Mouse (Mus musculus): Measurements from ENCODE around the gene Acvr2b.

The Acvr2b gene

DNA sequence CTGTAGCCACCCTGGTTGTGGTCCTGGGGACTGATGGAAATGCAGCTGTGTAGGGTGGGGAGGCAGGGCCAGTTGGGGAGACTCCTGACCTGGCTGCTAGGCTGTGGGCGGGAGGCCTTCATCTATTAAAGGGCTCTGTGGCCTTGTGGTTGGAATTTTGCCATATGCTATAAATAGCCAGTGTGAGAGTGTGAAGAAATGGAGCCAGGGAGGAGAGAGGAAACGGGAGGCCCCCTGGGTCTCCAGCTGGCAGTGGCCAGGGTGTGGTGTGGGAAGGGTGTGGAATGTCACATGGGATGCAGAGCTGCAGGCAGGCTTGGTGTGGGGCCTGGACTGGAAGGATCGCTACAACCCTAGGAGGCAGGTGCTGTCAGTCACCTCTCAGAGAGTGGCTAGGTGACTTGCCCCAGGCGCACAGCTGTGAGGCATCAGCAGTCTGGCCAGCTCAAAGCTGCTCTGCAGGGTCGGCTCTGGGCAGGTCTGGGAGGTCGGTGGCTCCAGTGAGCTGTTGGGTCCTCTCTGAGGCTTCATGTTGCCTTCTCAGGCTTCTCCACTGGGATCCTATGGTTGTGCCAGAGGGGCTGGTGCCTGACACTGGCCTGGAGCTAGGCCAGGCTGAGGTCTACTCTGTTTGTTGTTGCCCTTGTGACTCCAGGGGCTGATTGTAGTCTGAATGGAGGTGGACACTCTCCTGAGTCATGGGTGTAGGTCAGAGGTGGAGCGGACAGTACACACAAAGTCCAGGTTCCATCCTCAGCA lies 23.5 kb downstream of the Acvr2b start:
- no peak overlapping the region; the same call in 1 of the 2 replicates for H3K4me3 ChIP-seq (replicated peaks; ENCODE audit: low read length)
- H3K4me1 ChIP-seq (replicated peaks; ENCODE audit: low read depth, low read length), result peaks cover 92% of the 10 kb centered on the region
- H3K36me3 ChIP-seq (ENCODE audit: insufficient read depth, low read length), result peaks cover 41% of the 10 kb centered on the region
- no peaks in the 10 kb centered on the region for H3K9me3 ChIP-seq (ENCODE audit: low read length)
- no peaks in the 10 kb centered on the region for H3K27me3 ChIP-seq (ENCODE audit: insufficient read depth, low read length)
- no peak for TF ChIP-seq CTCF (conservative IDR thresholded peaks at IDR 0.05; ENCODE audit: low read length)
- no peak for TF ChIP-seq POU5F1 (IDR thresholded peaks at IDR 0.05; ENCODE audit: borderline replicate concordance, low read length)
- no peak for TF ChIP-seq NANOG (IDR thresholded peaks at IDR 0.05; ENCODE audit: borderline replicate concordance, low read length)

DNA sequence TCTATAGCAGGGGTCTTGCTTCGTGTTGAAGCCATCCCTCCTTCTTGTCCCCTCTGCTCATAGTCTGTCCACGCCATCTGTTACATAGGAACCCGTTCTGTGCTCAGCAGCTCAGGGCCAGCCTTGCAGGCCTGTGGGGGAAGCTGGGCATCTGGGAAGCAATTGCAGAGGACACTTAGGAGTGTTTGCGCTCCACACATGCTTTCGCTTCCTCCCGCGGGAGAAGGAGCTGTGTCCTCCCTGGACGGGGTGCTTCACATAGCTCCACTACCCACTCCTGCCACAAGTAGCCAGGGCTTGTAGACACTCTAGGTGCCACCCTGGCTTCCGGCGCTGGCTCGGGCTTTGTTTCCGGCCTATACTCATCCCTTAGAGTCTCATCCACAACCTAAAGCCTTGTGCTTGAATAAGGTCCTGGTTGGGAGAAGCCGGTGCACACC lies 24.1 kb downstream of the Acvr2b start:
- Histone ChIP-seq H3K9me3 (ENCODE audit: low read length) (no peaks in the 10 kb centered on the region), H3K27me3 (ENCODE audit: insufficient read depth, low read length) (no peaks in the 10 kb centered on the region), H3K36me3 (ENCODE audit: insufficient read depth, low read length) (peaks cover 45% of the 10 kb centered on the region), H3K4me3 (replicated peaks; ENCODE audit: low read length) (0 out of 2 replicates have a peak overlapping the region, but pooled peaks have one; percentile 10), H3K4me1 (replicated peaks; ENCODE audit: low read depth, low read length) (peaks cover 90% of the 10 kb centered on the region)
- TF ChIP-seq POU5F1 (IDR thresholded peaks at IDR 0.05; ENCODE audit: borderline replicate concordance, low read length) (no peak), CTCF (conservative IDR thresholded peaks at IDR 0.05; ENCODE audit: low read length) (no peak), NANOG (IDR thresholded peaks at IDR 0.05; ENCODE audit: borderline replicate concordance, low read length) (no peak)

- H3K9me3 ChIP-seq (ENCODE audit: low read length), result no peaks in the 10 kb centered on the region
- H3K4me1 ChIP-seq (replicated peaks; ENCODE audit: low read depth, low read length), result peaks cover 88% of the 10 kb centered on the region
Measured at GRCm38 (mm10) chr9:119426483-119426882, 24.6 kb downstream of the Acvr2b start.

GRCm38 (mm10) chr9:119430311-119430710 lies 28.4 kb downstream of the Acvr2b start:
- H3K36me3 ChIP-seq (ENCODE audit: insufficient read depth, low read length), result peaks cover 72% of the 10 kb centered on the region
- H3K9me3 ChIP-seq (ENCODE audit: low read length), result no peaks in the 10 kb centered on the region
- H3K4me3 ChIP-seq (replicated peaks; ENCODE audit: low read length), result no peak overlapping the region
- peaks cover 83% of the 10 kb centered on the region for H3K4me1 ChIP-seq (replicated peaks; ENCODE audit: low read depth, low read length)
- TF ChIP-seq POU5F1 (IDR thresholded peaks at IDR 0.05; ENCODE audit: borderline replicate concordance, low read length) (no peak), CTCF (conservative IDR thresholded peaks at IDR 0.05; ENCODE audit: low read length) (peak; percentile 45)
- H3K27me3 ChIP-seq (ENCODE audit: insufficient read depth, low read length), result no peaks in the 10 kb centered on the region

More at GRCm38 (mm10) chr9:119426483-119426882, 24.6 kb downstream of the Acvr2b start:
- Histone ChIP-seq H3K27me3 (ENCODE audit: insufficient read depth, low read length) (no peaks in the 10 kb centered on the region), H3K4me3 (replicated peaks; ENCODE audit: low read length) (0 out of 2 replicates have a peak overlapping the region, but pooled peaks have one; percentile 67), H3K36me3 (ENCODE audit: insufficient read depth, low read length) (peaks cover 50% of the 10 kb centered on the region)
- no peak for TF ChIP-seq CTCF (conservative IDR thresholded peaks at IDR 0.05; ENCODE audit: low read length)
- TF ChIP-seq NANOG (IDR thresholded peaks at IDR 0.05; ENCODE audit: borderline replicate concordance, low read length), result no peak
- TF ChIP-seq POU5F1 (IDR thresholded peaks at IDR 0.05; ENCODE audit: borderline replicate concordance, low read length), result no peak

GRCm38 (mm10) chr9:119435855-119436254 lies 33.9 kb downstream of the Acvr2b start:
- no peak overlapping the region for H3K4me3 ChIP-seq (replicated peaks; ENCODE audit: low read length)
- no peaks in the 10 kb centered on the region for H3K27me3 ChIP-seq (ENCODE audit: insufficient read depth, low read length)
- H3K9me3 ChIP-seq (ENCODE audit: low read length), result no peaks in the 10 kb centered on the region
- peaks cover 84% of the 10 kb centered on the region for H3K36me3 ChIP-seq (ENCODE audit: insufficient read depth, low read length)
- no peak for TF ChIP-seq NANOG (IDR thresholded peaks at IDR 0.05; ENCODE audit: borderline replicate concordance, low read length)
- no peak for TF ChIP-seq CTCF (conservative IDR thresholded peaks at IDR 0.05; ENCODE audit: low read length)
- no peak for TF ChIP-seq POU5F1 (IDR thresholded peaks at IDR 0.05; ENCODE audit: borderline replicate concordance, low read length)
- H3K4me1 ChIP-seq (replicated peaks; ENCODE audit: low read depth, low read length), result peaks cover 49% of the 10 kb centered on the region

DNA sequence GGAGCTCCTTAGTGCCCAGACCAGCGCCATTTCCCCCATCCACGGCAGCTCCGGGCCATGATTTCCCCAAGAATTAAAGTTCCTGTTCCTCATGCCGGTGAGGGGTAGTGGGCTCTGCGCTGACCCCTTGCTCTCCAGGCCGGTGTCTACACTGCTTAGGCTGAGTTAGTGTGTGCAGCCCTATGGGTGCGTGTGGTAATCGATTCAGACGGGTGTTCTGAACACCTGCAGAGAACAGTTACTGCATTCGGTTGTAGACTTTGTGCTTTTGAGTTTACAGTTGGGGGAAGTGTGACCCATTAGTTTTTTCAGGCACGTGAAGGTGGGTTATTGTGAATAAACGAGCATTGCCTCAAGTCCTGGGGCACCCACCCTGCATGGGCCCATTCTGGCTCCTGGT lies 36.1 kb downstream of the Acvr2b start:
- Histone ChIP-seq H3K27me3 (ENCODE audit: insufficient read depth, low read length) (no peaks in the 10 kb centered on the region), H3K9me3 (ENCODE audit: low read length) (no peaks in the 10 kb centered on the region), H3K36me3 (ENCODE audit: insufficient read depth, low read length) (peaks cover 61% of the 10 kb centered on the region), H3K4me3 (replicated peaks; ENCODE audit: low read length) (no peak overlapping the region), H3K4me1 (replicated peaks; ENCODE audit: low read depth, low read length) (peaks cover 34% of the 10 kb centered on the region)
- TF ChIP-seq NANOG (IDR thresholded peaks at IDR 0.05; ENCODE audit: borderline replicate concordance, low read length), result no peak

- peaks cover 30% of the 10 kb centered on the region for H3K4me1 ChIP-seq (replicated peaks; ENCODE audit: low read depth, low read length)
- H3K36me3 ChIP-seq (ENCODE audit: insufficient read depth, low read length), result peaks cover 57% of the 10 kb centered on the region
- H3K27me3 ChIP-seq (ENCODE audit: insufficient read depth, low read length), result no peaks in the 10 kb centered on the region
- TF ChIP-seq NANOG (IDR thresholded peaks at IDR 0.05; ENCODE audit: borderline replicate concordance, low read length) (no peak), POU5F1 (IDR thresholded peaks at IDR 0.05; ENCODE audit: borderline replicate concordance, low read length) (no peak), CTCF (conservative IDR thresholded peaks at IDR 0.05; ENCODE audit: low read length) (no peak)
- no peaks in the 10 kb centered on the region for H3K9me3 ChIP-seq (ENCODE audit: low read length)
- no peak overlapping the region for H3K4me3 ChIP-seq (replicated peaks; ENCODE audit: low read length)
Measured at GRCm38 (mm10) chr9:119438498-119439000, 36.6 kb downstream of the Acvr2b start.

GRCm38 (mm10) chr9:119444738-119445429 lies 43.0 kb downstream of the Acvr2b start, which contains the start of gene Exog:
Gene Exog, plus strand, starts transcription at chr9:119444943.
- H3K36me3 ChIP-seq (ENCODE audit: insufficient read depth, low read length), result peaks cover 43% of the 10 kb centered on the region
- no peaks in the 10 kb centered on the region for H3K27me3 ChIP-seq (ENCODE audit: insufficient read depth, low read length)
- H3K9me3 ChIP-seq (ENCODE audit: low read length), result no peaks in the 10 kb centered on the region
- peak within 1 kb of the TSS; percentile 97 for H3K4me3 ChIP-seq (replicated peaks; ENCODE audit: low read length)
- TF ChIP-seq CTCF (conservative IDR thresholded peaks at IDR 0.05; ENCODE audit: low read length) (peak; percentile 55), NANOG (IDR thresholded peaks at IDR 0.05; ENCODE audit: borderline replicate concordance, low read length) (no peak)
- peaks cover 23% of the 10 kb centered on the region for H3K4me1 ChIP-seq (replicated peaks; ENCODE audit: low read depth, low read length)

Measured in E14TG2a.4 (cell line).